Mouse (Mus musculus) liver, embryonic 15.5 days (tissue): ENCODE measurements at regions not wholly inside any gene's neighbourhood (a gene's known extent, or its start where the extent isn't known, plus 50 kb on each side); places are given as distances from the start of the nearest gene placed in this dataset.

Experiments
- ATAC-seq: fragments of 200-750 bp; cut with Nextera tagmentation; 2 replicates; pipeline ENCODE4 v1.8.0; 2017; ENCODE audit warnings: moderate number of reproducible peaks, mild to moderate bottlenecking, moderate library complexity; ENCODE audit not compliant: insufficient read depth
- H3K27ac ChIP-seq: fragments of 300-500 bp; sonication (generic); replicated peaks from 2 replicates; pipeline ENCODE4 v1.5.1; 2015; ENCODE audit warnings: mild to moderate bottlenecking, inconsistent platforms
- H3K27me3 ChIP-seq: fragments of 300-500 bp; sonication (generic); 2 replicates; pipeline ENCODE4 v1.6.1; 2015; ENCODE audit warnings: mild to moderate bottlenecking, inconsistent platforms
- H3K36me3 ChIP-seq: fragments of 300-500 bp; sonication (generic); replicated peaks from 2 replicates; pipeline ENCODE4 v1.6.1; 2015; ENCODE audit warnings: moderate library complexity, mild to moderate bottlenecking, inconsistent platforms
- H3K4me1 ChIP-seq: fragments of 300-500 bp; sonication (generic); replicated peaks from 2 replicates; pipeline ENCODE4 v1.6.1; 2015; ENCODE audit warnings: inconsistent platforms
- H3K4me2 ChIP-seq: fragments of 300-500 bp; sonication (generic); 2 replicates; pipeline ENCODE4 v1.6.1; 2015; ENCODE audit warnings: moderate library complexity, mild to moderate bottlenecking, inconsistent platforms
- H3K4me3 ChIP-seq: fragments of 300-500 bp; sonication (generic); replicated peaks from 2 replicates; pipeline ENCODE4 v1.5.1; 2015; ENCODE audit warnings: mild to moderate bottlenecking, inconsistent platforms
- H3K9ac ChIP-seq: fragments of 300-500 bp; sonication (generic); 2 replicates; pipeline ENCODE4 v1.6.1; 2015; ENCODE audit warnings: moderate library complexity, mild to moderate bottlenecking, inconsistent platforms
- H3K9me3 ChIP-seq: fragments of 300-500 bp; sonication (generic); replicated peaks from 2 replicates; pipeline ENCODE4 v1.6.1; 2016; ENCODE audit warnings: inconsistent platforms
- WGBS: fragments of 180-500 bp; shearing (Covaris S2); methylation state at CpG from one replicate; pipeline ENCODE4 v1.1.7; 2015; ENCODE audit warnings: mixed read lengths; ENCODE audit not compliant: insufficient replicate concordance; 5-methylcytosine and 5-hydroxymethylcytosine counted together

DNA sequence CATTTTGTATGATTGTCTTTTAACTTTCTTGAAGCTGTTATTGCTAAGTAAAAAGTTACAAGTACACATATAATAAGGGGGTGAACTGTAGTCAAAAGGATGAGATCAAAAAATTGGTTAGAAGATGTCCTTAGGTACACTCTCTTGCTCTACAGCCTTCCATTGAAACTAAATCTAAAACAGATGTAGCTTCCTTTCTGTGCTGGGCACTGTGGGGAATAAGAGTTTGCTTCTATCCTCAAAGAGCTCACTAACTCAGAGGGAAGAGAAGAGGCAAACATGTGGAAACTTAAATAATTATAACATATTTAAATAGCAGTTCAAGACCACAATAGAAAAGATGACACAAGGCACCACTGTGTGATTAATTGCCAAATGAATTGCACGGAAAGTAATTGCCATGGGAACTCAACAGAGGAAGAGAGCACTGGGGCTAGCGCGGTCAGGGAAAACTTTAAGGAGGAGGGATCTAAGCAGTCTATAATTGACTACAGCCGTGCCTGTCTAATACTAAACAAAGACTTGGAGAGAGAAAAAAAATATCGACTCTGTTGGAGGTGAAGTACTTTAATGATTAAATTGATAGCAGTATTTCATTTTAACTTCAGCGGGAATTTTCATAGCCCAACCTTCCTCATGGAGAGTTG, 57.9 kb upstream of the Ammecr1 start:
- no peak for ATAC-seq
- Histone ChIP-seq H3K9ac (no peak overlapping the region), H3K36me3 (no peaks in the 10 kb centered on the region), H3K4me3 (no peak overlapping the region), H3K27me3 (0 out of 2 replicates have a peak, but pooled peaks cover 7% of the 10 kb centered on the region), H3K4me2 (no peak overlapping the region), H3K4me1 (no peaks in the 10 kb centered on the region), H3K27ac (no peak overlapping the region), H3K9me3 (no peaks in the 10 kb centered on the region)
- WGBS: 78% methylated on average over 6 of the region's 6 CpGs

DNA sequence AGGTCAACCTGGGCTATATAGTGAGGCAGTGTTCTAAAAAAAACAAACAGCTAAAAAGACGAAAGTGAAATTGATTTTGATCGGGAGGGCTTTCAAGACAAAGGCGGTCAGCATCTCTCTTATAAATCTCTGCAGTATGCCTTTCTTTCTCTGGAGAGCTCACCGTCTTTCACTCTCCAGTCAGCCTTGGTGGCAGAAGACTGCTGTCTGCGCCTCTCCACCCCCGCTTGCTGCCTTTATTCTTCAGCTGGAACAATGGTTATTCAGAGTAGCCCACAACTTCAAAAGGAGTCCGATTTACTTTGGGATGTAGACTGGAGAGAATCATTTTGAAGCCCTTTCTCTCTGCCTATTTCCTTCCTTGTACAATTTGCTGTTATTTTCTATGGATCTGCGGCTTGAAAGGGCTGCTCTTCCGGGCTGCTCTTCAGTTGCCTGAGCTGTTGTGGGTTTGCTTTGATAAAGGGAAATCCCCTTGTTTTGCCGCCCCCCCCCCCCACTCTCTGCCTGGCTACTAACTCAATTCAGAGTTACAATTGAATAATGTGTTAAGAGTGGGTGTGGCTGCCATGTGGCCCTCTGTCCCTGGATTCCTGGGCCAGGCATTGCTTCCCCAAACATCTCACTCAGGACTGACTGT, 64.0 kb upstream of the Ammecr1 start:
- no peak overlapping the region for H3K4me2 ChIP-seq
- ATAC-seq: no peak
- no peak overlapping the region for H3K9ac ChIP-seq
- H3K9me3 ChIP-seq: no peaks in the 10 kb centered on the region
- WGBS: 33% methylated on average over 10 of the region's 10 CpGs
- peaks cover 7% of the 10 kb centered on the region; the same call in 1 of the 2 replicates for H3K27me3 ChIP-seq
- H3K27ac ChIP-seq: no peak overlapping the region
- no peaks in the 10 kb centered on the region for H3K4me1 ChIP-seq
- no peaks in the 10 kb centered on the region for H3K36me3 ChIP-seq
- H3K4me3 ChIP-seq: no peak overlapping the region

DNA sequence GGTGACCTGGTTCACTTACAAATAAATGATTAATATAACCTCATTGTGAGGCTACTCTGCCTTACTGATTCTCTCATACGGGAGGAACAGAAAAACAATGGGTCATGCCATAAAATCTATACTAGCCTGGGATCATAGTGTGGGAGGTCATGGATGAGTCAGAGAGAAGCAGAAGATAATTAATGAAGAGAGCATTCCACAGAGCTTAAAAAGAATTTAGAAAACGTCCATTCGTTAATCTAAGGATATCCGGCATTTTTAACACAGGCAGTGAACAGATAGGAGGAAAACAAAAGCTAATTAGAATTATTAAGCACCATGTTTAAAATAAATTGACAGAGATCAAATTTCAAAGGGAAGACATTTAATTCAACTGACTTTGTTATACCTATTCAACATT, 59.5 kb upstream of the Rtl9 start:
- WGBS: 79% methylated on average over 4 of the region's 4 CpGs
- Histone ChIP-seq H3K9me3 (no peaks in the 10 kb centered on the region), H3K27me3 (peaks cover 8% of the 10 kb centered on the region; the same call in 1 of the 2 replicates), H3K27ac (no peak overlapping the region), H3K9ac (no peak overlapping the region), H3K4me3 (no peak overlapping the region), H3K4me1 (peaks cover 16% of the 10 kb centered on the region), H3K36me3 (no peaks in the 10 kb centered on the region), H3K4me2 (no peak overlapping the region)
- ATAC-seq: no peak

DNA sequence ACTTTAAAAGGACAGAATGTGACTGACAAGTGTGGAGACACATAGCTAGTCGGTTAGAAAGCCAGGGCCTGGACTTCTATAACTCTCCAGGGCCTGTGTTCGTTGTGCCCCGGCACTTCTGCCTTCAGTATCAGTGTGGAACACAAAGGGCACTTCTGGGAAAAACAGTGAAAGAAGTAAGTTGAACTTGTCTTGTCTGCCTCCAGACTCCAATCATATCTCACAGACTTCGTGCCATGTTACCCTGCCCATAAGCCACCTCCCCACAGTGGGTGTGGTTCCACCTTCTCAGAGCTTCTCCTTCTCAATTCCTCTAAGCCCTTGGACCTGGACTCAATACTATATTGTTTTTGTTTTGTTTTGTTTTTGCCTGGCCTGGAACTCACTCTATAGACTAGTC, 55.1 kb upstream of the Rtl9 start:
- Histone ChIP-seq H3K9me3 (no peaks in the 10 kb centered on the region), H3K9ac (no peak overlapping the region), H3K27me3 (no peaks in the 10 kb centered on the region), H3K27ac (peak overlapping the region; percentile 86), H3K4me2 (peak overlapping the region; percentile 41), H3K4me3 (no peak overlapping the region), H3K4me1 (peaks cover 23% of the 10 kb centered on the region), H3K36me3 (no peaks in the 10 kb centered on the region)
- ATAC-seq: peak; percentile 96
- 46% methylated on average over 4 of the region's 4 CpGs for WGBS

DNA sequence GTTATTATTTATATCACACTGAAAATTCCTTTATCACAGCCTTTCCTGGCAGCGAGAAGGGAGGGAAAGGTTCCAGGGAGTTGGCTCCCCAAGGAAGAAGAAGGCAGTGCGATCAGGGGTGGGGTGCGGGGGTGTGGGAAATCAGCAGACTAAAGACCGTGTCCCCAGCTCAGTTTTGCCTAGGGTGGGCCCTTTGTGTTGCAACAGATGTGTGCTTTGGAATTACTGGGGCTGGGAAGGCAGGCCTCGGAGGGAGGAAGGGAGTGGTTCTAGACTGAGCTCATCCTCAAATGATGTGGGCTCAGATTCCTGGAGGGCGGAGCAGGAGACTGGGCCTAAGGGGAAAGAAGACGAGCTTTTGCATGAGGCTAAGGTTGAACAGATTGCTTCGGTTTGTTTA, 53.1 kb upstream of the Rtl9 start:
- H3K4me3 ChIP-seq: no peak overlapping the region
- 67% methylated on average over 8 of the region's 8 CpGs for WGBS
- H3K27me3 ChIP-seq: no peaks in the 10 kb centered on the region
- no peaks in the 10 kb centered on the region for H3K9me3 ChIP-seq
- no peak overlapping the region for H3K27ac ChIP-seq
- H3K4me1 ChIP-seq: peaks cover 24% of the 10 kb centered on the region
- no peaks in the 10 kb centered on the region for H3K36me3 ChIP-seq
- H3K4me2 ChIP-seq: no peak overlapping the region
- no peak for ATAC-seq
- no peak overlapping the region for H3K9ac ChIP-seq
